Mouse (Mus musculus): ENCODE measurements around the gene Syt2.

Gene Syt2

GRCm38 (mm10) chr1:134763250-134763649 is 116.8 kb downstream of the Syt2 start:
- in situ Hi-C loops (cut with MboI; ENCODE audit: unreplicated experiment in 2 of 2) = no loop called here

GRCm38 (mm10) chr1:134763776-134764438 is 117.4 kb downstream of the Syt2 start:
- in situ Hi-C loops (cut with MboI; ENCODE audit: unreplicated experiment in 2 of 2) = no loop called here

GRCm38 (mm10) chr1:134764831-134765458 is 118.5 kb downstream of the Syt2 start:
- in situ Hi-C loops (cut with MboI; ENCODE audit: unreplicated experiment in 2 of 2) = no loop called here

GRCm38 (mm10) chr1:134766448-134766847 is 120.0 kb downstream of the Syt2 start:
- in situ Hi-C loops (cut with MboI; ENCODE audit: unreplicated experiment in 2 of 2) = no loop called here

- in situ Hi-C loops (cut with MboI; ENCODE audit: unreplicated experiment in 2 of 2) = no loop called here
Observed at GRCm38 (mm10) chr1:134770312-134770711, 123.8 kb downstream of the Syt2 start.

- in situ Hi-C loops (cut with MboI; ENCODE audit: unreplicated experiment in 2 of 2) = no loop called here
Observed at GRCm38 (mm10) chr1:134771353-134771752, 124.9 kb downstream of the Syt2 start.

- in situ Hi-C loops (cut with MboI; ENCODE audit: unreplicated experiment in 2 of 2) = no loop called here
Observed at GRCm38 (mm10) chr1:134771999-134772398, 125.5 kb downstream of the Syt2 start.

GRCm38 (mm10) chr1:134772821-134773220 is 126.3 kb downstream of the Syt2 start:
- in situ Hi-C loops (cut with MboI; ENCODE audit: unreplicated experiment in 2 of 2) = no loop called here

GRCm38 (mm10) chr1:134773256-134773655 is 126.8 kb downstream of the Syt2 start:
- in situ Hi-C loops (cut with MboI; ENCODE audit: unreplicated experiment in 2 of 2) = no loop called here

GRCm38 (mm10) chr1:134774247-134774646 is 127.8 kb downstream of the Syt2 start:
- in situ Hi-C loops (cut with MboI; ENCODE audit: unreplicated experiment in 2 of 2) = no loop called here

- in situ Hi-C loops (cut with MboI; ENCODE audit: unreplicated experiment in 2 of 2) = no loop called here
Observed at GRCm38 (mm10) chr1:134774728-134775287, 128.3 kb downstream of the Syt2 start.

- in situ Hi-C loops (cut with MboI; ENCODE audit: unreplicated experiment in 2 of 2) = no loop called here
Observed at GRCm38 (mm10) chr1:134775631-134776030, 129.2 kb downstream of the Syt2 start.

- in situ Hi-C loops (cut with MboI; ENCODE audit: unreplicated experiment in 2 of 2) = no loop called here
Observed at GRCm38 (mm10) chr1:134777201-134777885, 130.9 kb downstream of the Syt2 start.

- in situ Hi-C loops (cut with MboI; ENCODE audit: unreplicated experiment in 2 of 2) = no loop called here
Observed at GRCm38 (mm10) chr1:134777936-134778548, 131.6 kb downstream of the Syt2 start.

- in situ Hi-C loops (cut with MboI; ENCODE audit: unreplicated experiment in 2 of 2) = no loop called here
Observed at GRCm38 (mm10) chr1:134782797-134783196, 136.3 kb downstream of the Syt2 start.

GRCm38 (mm10) chr1:134783958-134784357 is 137.5 kb downstream of the Syt2 start:
- in situ Hi-C loops (cut with MboI; ENCODE audit: unreplicated experiment in 2 of 2) = no loop called here

- in situ Hi-C loops (cut with MboI; ENCODE audit: unreplicated experiment in 2 of 2) = no loop called here
Observed at GRCm38 (mm10) chr1:134784481-134784880, 138.0 kb downstream of the Syt2 start.

GRCm38 (mm10) chr1:134784911-134785310 is 138.4 kb downstream of the Syt2 start:
- in situ Hi-C loops (cut with MboI; ENCODE audit: unreplicated experiment in 2 of 2) = no loop called here

GRCm38 (mm10) chr1:134788096-134788495 is 141.6 kb downstream of the Syt2 start:
- in situ Hi-C loops (cut with MboI; ENCODE audit: unreplicated experiment in 2 of 2) = no loop called here

- in situ Hi-C loops (cut with MboI; ENCODE audit: unreplicated experiment in 2 of 2) = no loop called here
Observed at GRCm38 (mm10) chr1:134790716-134791439, 144.4 kb downstream of the Syt2 start.
